Mouse (Mus musculus): ENCODE measurements around the gene Tymp. TPM values are rescaled to one million over a fixed set of nuclear protein-coding genes. Genes with fewer than 3 reads are reported as not detected.

The Tymp gene
- polyA plus RNA-seq, 1 experiment from 2014 or later, result 1.3 TPM

GRCm38 (mm10) chr15:89373027-89373761 lies 3.6 kb downstream of the Tymp start:
- Histone ChIP-seq H3K9ac (peak overlapping the region; percentile 79), H3K4me3 (replicated peaks) (peak overlapping the region; percentile 69), H3K4me1 (peaks cover 36% of the 10 kb centered on the region), H3K27ac (peak overlapping the region; percentile 97), H3K36me3 (peaks cover 46% of the 10 kb centered on the region), H3K4me2 (peak overlapping the region; percentile 95), H3K27me3 (peaks cover 25% of the 10 kb centered on the region), H3K9me3 (replicated peaks) (no peaks in the 10 kb centered on the region)
- peak; percentile 87 for ATAC-seq (replicated peaks; ENCODE audit: low FRiP score)
- WGBS, result under 1% methylated on average over 35 of the region's 35 CpGs

GRCm38 (mm10) chr15:89372536-89372935 lies 4.3 kb downstream of the Tymp start:
- H3K4me1 ChIP-seq, result peaks cover 30% of the 10 kb centered on the region
- H3K9me3 ChIP-seq (replicated peaks), result no peaks in the 10 kb centered on the region
- peak overlapping the region; percentile 95 for H3K4me2 ChIP-seq
- ATAC-seq (replicated peaks; ENCODE audit: low FRiP score), result no peak
- H3K4me3 ChIP-seq (replicated peaks), result peak overlapping the region; percentile 69
- H3K9ac ChIP-seq, result peak overlapping the region; percentile 79; the same call in 1 of the 2 replicates
- peaks cover 19% of the 10 kb centered on the region for H3K27me3 ChIP-seq
- peaks cover 53% of the 10 kb centered on the region for H3K36me3 ChIP-seq
- peak overlapping the region; percentile 97; the same call in 1 of the 2 replicates for H3K27ac ChIP-seq
- 79% methylated on average over 7 of the region's 7 CpGs for WGBS

- WGBS, result 89% methylated on average over 13 of the region's 13 CpGs
- H3K9me3 ChIP-seq (replicated peaks), result no peaks in the 10 kb centered on the region
- no peak overlapping the region for H3K9ac ChIP-seq
- H3K36me3 ChIP-seq, result peaks cover 57% of the 10 kb centered on the region
- peaks cover 14% of the 10 kb centered on the region for H3K27me3 ChIP-seq
- H3K4me2 ChIP-seq, result no peak overlapping the region; the same call in 1 of the 2 replicates
- H3K27ac ChIP-seq, result no peak overlapping the region
- no peak for ATAC-seq (replicated peaks; ENCODE audit: low FRiP score)
- H3K4me3 ChIP-seq (replicated peaks), result no peak overlapping the region
- H3K4me1 ChIP-seq, result peaks cover 26% of the 10 kb centered on the region
These were observed 4.8 kb downstream of the Tymp start for GRCm38 (mm10) chr15:89372068-89372467.

- H3K4me3 ChIP-seq (replicated peaks), result no peak overlapping the region
- no peak for ATAC-seq (replicated peaks; ENCODE audit: low FRiP score)
- no peak overlapping the region for H3K27ac ChIP-seq
- H3K4me2 ChIP-seq, result no peak overlapping the region
- no peaks in the 10 kb centered on the region for H3K9me3 ChIP-seq (replicated peaks)
- H3K36me3 ChIP-seq, result peaks cover 100% of the 10 kb centered on the region
- no peak overlapping the region for H3K9ac ChIP-seq
- no peaks in the 10 kb centered on the region for H3K27me3 ChIP-seq
- 92% methylated on average over 4 of the region's 4 CpGs for WGBS
- no peaks in the 10 kb centered on the region for H3K4me1 ChIP-seq
These were observed 11.7 kb downstream of the Tymp start for GRCm38 (mm10) chr15:89365141-89365551.

- Histone ChIP-seq H3K36me3 (peaks cover 91% of the 10 kb centered on the region), H3K27ac (no peak overlapping the region), H3K27me3 (no peaks in the 10 kb centered on the region), H3K4me1 (peaks cover 3% of the 10 kb centered on the region; the same call in 1 of the 2 replicates), H3K9me3 (replicated peaks) (no peaks in the 10 kb centered on the region), H3K9ac (no peak overlapping the region), H3K4me2 (no peak overlapping the region), H3K4me3 (replicated peaks) (no peak overlapping the region)
- no peak for ATAC-seq (replicated peaks; ENCODE audit: low FRiP score)
- WGBS, result 90% methylated on average over 7 of the region's 7 CpGs
These were observed 13.8 kb downstream of the Tymp start for GRCm38 (mm10) chr15:89363051-89363450.

GRCm38 (mm10) chr15:89358784-89359183 lies 18.1 kb downstream of the Tymp start:
- WGBS, result 80% methylated on average over 3 of the region's 3 CpGs
- Histone ChIP-seq H3K27ac (no peak overlapping the region), H3K9ac (no peak overlapping the region), H3K36me3 (peaks cover 54% of the 10 kb centered on the region), H3K9me3 (replicated peaks) (no peaks in the 10 kb centered on the region), H3K4me1 (peaks cover 27% of the 10 kb centered on the region), H3K4me3 (replicated peaks) (no peak overlapping the region), H3K27me3 (no peaks in the 10 kb centered on the region), H3K4me2 (no peak overlapping the region)
- no peak for ATAC-seq (replicated peaks; ENCODE audit: low FRiP score)

- H3K9me3 ChIP-seq (replicated peaks), result no peaks in the 10 kb centered on the region
- ATAC-seq (replicated peaks; ENCODE audit: low FRiP score), result peak; percentile 83
- under 1% methylated on average over 15 of the region's 15 CpGs for WGBS
These were observed 20.5 kb downstream of the Tymp start for GRCm38 (mm10) chr15:89356372-89356771.

GRCm38 (mm10) chr15:89355241-89356187 lies 21.3 kb downstream of the Tymp start, which contains the start of the genes Lmf2 and Ncaph2:
Lmf2 (minus strand) TSS chr15:89355659.
Ncaph2 (plus strand) TSS chr15:89355719.
- peak within 1 kb of the TSS; percentile 69 for H3K4me2 ChIP-seq
- peak; percentile 89 for ATAC-seq (replicated peaks; ENCODE audit: low FRiP score)
- H3K27me3 ChIP-seq, result no peaks in the 10 kb centered on the region
- H3K4me1 ChIP-seq, result peaks cover 30% of the 10 kb centered on the region
- peaks cover 54% of the 10 kb centered on the region for H3K36me3 ChIP-seq
- H3K4me3 ChIP-seq (replicated peaks), result peak within 1 kb of the TSS; percentile 86
- H3K9me3 ChIP-seq (replicated peaks), result no peaks in the 10 kb centered on the region
- peak within 1 kb of the TSS; percentile 78 for H3K9ac ChIP-seq
- peak within 1 kb of the TSS; percentile 92 for H3K27ac ChIP-seq
- WGBS, result under 1% methylated on average over 64 of the region's 64 CpGs

More at GRCm38 (mm10) chr15:89356372-89356771, 20.5 kb downstream of the Tymp start:
- peak overlapping the region; percentile 78 for H3K9ac ChIP-seq
- no peaks in the 10 kb centered on the region for H3K27me3 ChIP-seq
- peaks cover 54% of the 10 kb centered on the region for H3K36me3 ChIP-seq
- H3K27ac ChIP-seq, result peak overlapping the region; percentile 92
- peak overlapping the region; percentile 69 for H3K4me2 ChIP-seq
- peak overlapping the region; percentile 86 for H3K4me3 ChIP-seq (replicated peaks)
- peaks cover 30% of the 10 kb centered on the region for H3K4me1 ChIP-seq

- ATAC-seq (replicated peaks; ENCODE audit: low FRiP score), result no peak
- Histone ChIP-seq H3K9ac (peak overlapping the region; percentile 78), H3K4me1 (peaks cover 30% of the 10 kb centered on the region), H3K9me3 (replicated peaks) (no peaks in the 10 kb centered on the region), H3K4me2 (peak overlapping the region; percentile 69), H3K27me3 (no peaks in the 10 kb centered on the region), H3K4me3 (replicated peaks) (peak overlapping the region; percentile 86), H3K27ac (0 out of 2 replicates have a peak overlapping the region, but pooled peaks have one; percentile 92), H3K36me3 (peaks cover 52% of the 10 kb centered on the region)
- WGBS, result 66% methylated on average over 7 of the region's 7 CpGs
These were observed 22.4 kb downstream of the Tymp start for GRCm38 (mm10) chr15:89354455-89354854.

- H3K36me3 ChIP-seq, result peaks cover 51% of the 10 kb centered on the region
- peak overlapping the region; percentile 69; the same call in 1 of the 2 replicates for H3K4me2 ChIP-seq
- WGBS, result 96% methylated on average over 16 of the region's 16 CpGs
- no peak for ATAC-seq (replicated peaks; ENCODE audit: low FRiP score)
- peak overlapping the region; percentile 86; the same call in 1 of the 2 replicates for H3K4me3 ChIP-seq (replicated peaks)
- no peaks in the 10 kb centered on the region for H3K27me3 ChIP-seq
- peaks cover 30% of the 10 kb centered on the region for H3K4me1 ChIP-seq
- no peak overlapping the region for H3K27ac ChIP-seq
- H3K9me3 ChIP-seq (replicated peaks), result no peaks in the 10 kb centered on the region
- no peak overlapping the region; the same call in 1 of the 2 replicates for H3K9ac ChIP-seq
These were observed 23.0 kb downstream of the Tymp start for GRCm38 (mm10) chr15:89353837-89354236.

GRCm38 (mm10) chr15:89352795-89353194 lies 24.0 kb downstream of the Tymp start:
- no peak for ATAC-seq (replicated peaks; ENCODE audit: low FRiP score)
- Histone ChIP-seq H3K9ac (no peak overlapping the region), H3K4me1 (peaks cover 24% of the 10 kb centered on the region), H3K36me3 (peaks cover 44% of the 10 kb centered on the region), H3K4me3 (replicated peaks) (no peak overlapping the region), H3K27me3 (no peaks in the 10 kb centered on the region), H3K27ac (no peak overlapping the region), H3K9me3 (replicated peaks) (no peaks in the 10 kb centered on the region), H3K4me2 (no peak overlapping the region)
- WGBS, result 95% methylated on average over 12 of the region's 12 CpGs

Data from kidney, embryonic 15.5 days (tissue).